Mouse (Mus musculus) lung, adult 2 months (tissue): ENCODE data around the gene Rab21. TPM values are rescaled to one million over a fixed set of nuclear protein-coding genes. Genes with fewer than 3 reads are reported as not detected.

Experiments
- DNase-seq: peaks from one replicate; pipeline ENCODE4 v3.0.0; 2022
- H3K4me1 ChIP-seq: fragments of 200-500 bp; 2 replicates; pipeline ENCODE4 v1.6.1; 2011; ENCODE audit warnings: low read length; ENCODE audit not compliant: control insufficient read depth, insufficient read depth
- H3K4me3 ChIP-seq: fragments of 200-500 bp; replicated peaks from 2 replicates; pipeline ENCODE3; 2011; ENCODE audit warnings: low read depth, mild to moderate bottlenecking, control low read depth, low read length; ENCODE audit errors: extremely low read depth
- CTCF ChIP-seq: fragments of 200-500 bp; IDR thresholded peaks from 2 replicates; pipeline ENCODE4 v1.5.1; 2011; ENCODE audit warnings: mild to moderate bottlenecking, low read length, control low read depth; ENCODE audit not compliant: insufficient read depth
- POLR2A ChIP-seq: fragments of 200-500 bp; IDR thresholded peaks from 2 replicates; pipeline ENCODE4 v1.6.1; 2011; ENCODE audit warnings: low read depth, mild to moderate bottlenecking, control low read depth, low read length, borderline replicate concordance; ENCODE audit errors: extremely low read depth
- WGBS: fragments of 180-500 bp; shearing (Covaris S2); methylation state at CpG from one replicate; pipeline ENCODE4 v1.1.7; 2018; 5-methylcytosine and 5-hydroxymethylcytosine counted together
- polyA plus RNA-seq: library from polyadenylated mRNA; depleted of rRNA; stranded (reverse); fragments of >200 nt; gene quantifications from 2 replicates; pipeline ENCODE4 v1.2.3, GENCODE M21; 2012; rRNA removed

Gene Rab21
- polyA plus RNA-seq = 25.4 and 27.9 TPM in 2 replicates

GRCm38 (mm10) chr10:115315473-115316171 is at the start of gene Rab21:
Rab21 (minus strand) TSS chr10:115315594.
- Histone ChIP-seq H3K4me1 (peaks cover 32% of the 10 kb centered on the region), H3K4me3 (peak within 1 kb of the TSS; percentile 96)
- TF ChIP-seq CTCF = no peak
- TF ChIP-seq POLR2A = peak; percentile 97
- under 1% methylated on average over 48 of the region's 48 CpGs for WGBS
- DNase-seq = peak; percentile 100

GRCm38 (mm10) chr10:115363151-115363550 is 47.8 kb upstream of the Rab21 start:
- Histone ChIP-seq H3K4me1 (peaks cover 2% of the 10 kb centered on the region; the same call in 1 of the 2 replicates), H3K4me3 (no peak overlapping the region)
- WGBS = 66% methylated on average over 4 of the region's 4 CpGs

GRCm38 (mm10) chr10:115362623-115362964 is 47.2 kb upstream of the Rab21 start:
- peaks cover 2% of the 10 kb centered on the region; the same call in 1 of the 2 replicates for H3K4me1 ChIP-seq
- H3K4me3 ChIP-seq = peak overlapping the region; percentile 78
- TF ChIP-seq POLR2A = no peak
- TF ChIP-seq CTCF = no peak
- DNase-seq = no peak
- WGBS = 4% methylated on average over 9 of the region's 9 CpGs

More at GRCm38 (mm10) chr10:115363151-115363550, 47.8 kb upstream of the Rab21 start:
- no peak for TF ChIP-seq POLR2A
- no peak for TF ChIP-seq CTCF
- no peak for DNase-seq

- TF ChIP-seq CTCF = no peak
- peak; percentile 95; the same call in 1 of the 2 replicates for TF ChIP-seq POLR2A
- Histone ChIP-seq H3K4me3 (peak within 1 kb of the TSS; percentile 99), H3K4me1 (peaks cover 2% of the 10 kb centered on the region; the same call in 1 of the 2 replicates)
- DNase-seq = peak; percentile 93
- under 1% methylated on average over 58 of the region's 58 CpGs for whole genome bisulfite sequencing
Measured at GRCm38 (mm10) chr10:115361840-115362622, 46.6 kb upstream of the Rab21 start, which contains the start of gene Tmem19. Tmem19 (minus strand) TSS chr10:115362501.

GRCm38 (mm10) chr10:115359066-115359465 is 43.7 kb upstream of the Rab21 start:
- DNase-seq = no peak
- 89% methylated on average over 7 of the region's 7 CpGs for WGBS
- Histone ChIP-seq H3K4me3 (no peak overlapping the region), H3K4me1 (peaks cover 2% of the 10 kb centered on the region; the same call in 1 of the 2 replicates)
- TF ChIP-seq CTCF = no peak
- TF ChIP-seq POLR2A = no peak

GRCm38 (mm10) chr10:115358216-115358919 is 43.0 kb upstream of the Rab21 start:
- no peak for TF ChIP-seq CTCF
- DNase-seq = no peak
- WGBS = 88% methylated on average over 17 of the region's 17 CpGs
- Histone ChIP-seq H3K4me3 (no peak overlapping the region), H3K4me1 (peaks cover 2% of the 10 kb centered on the region; the same call in 1 of the 2 replicates)

GRCm38 (mm10) chr10:115356106-115356505 is 40.7 kb upstream of the Rab21 start:
- DNase-seq = no peak
- WGBS = 88% methylated on average over 6 of the region's 7 CpGs

GRCm38 (mm10) chr10:115355016-115355415 is 39.6 kb upstream of the Rab21 start:
- no peak for TF ChIP-seq POLR2A
- TF ChIP-seq CTCF = no peak
- no peak for DNase-seq
- no peaks in the 10 kb centered on the region for H3K4me1 ChIP-seq
- 84% methylated on average over 6 of the region's 6 CpGs for WGBS
- H3K4me3 ChIP-seq = no peak overlapping the region

More at GRCm38 (mm10) chr10:115356106-115356505, 40.7 kb upstream of the Rab21 start:
- Histone ChIP-seq H3K4me1 (no peaks in the 10 kb centered on the region; the same call in 1 of the 2 replicates), H3K4me3 (no peak overlapping the region)
- TF ChIP-seq CTCF (no peak), POLR2A (no peak)

- H3K4me1 ChIP-seq = no peaks in the 10 kb centered on the region
- H3K4me3 ChIP-seq = no peak overlapping the region
- no peak for DNase-seq
- WGBS = 55% methylated on average over 6 of the region's 6 CpGs
- no peak for TF ChIP-seq POLR2A
- TF ChIP-seq CTCF = no peak
Measured at GRCm38 (mm10) chr10:115354553-115354952, 39.2 kb upstream of the Rab21 start.
